7 mouse cellular contexts compared by ENCODE assay signal in the genomic region with DNA sequence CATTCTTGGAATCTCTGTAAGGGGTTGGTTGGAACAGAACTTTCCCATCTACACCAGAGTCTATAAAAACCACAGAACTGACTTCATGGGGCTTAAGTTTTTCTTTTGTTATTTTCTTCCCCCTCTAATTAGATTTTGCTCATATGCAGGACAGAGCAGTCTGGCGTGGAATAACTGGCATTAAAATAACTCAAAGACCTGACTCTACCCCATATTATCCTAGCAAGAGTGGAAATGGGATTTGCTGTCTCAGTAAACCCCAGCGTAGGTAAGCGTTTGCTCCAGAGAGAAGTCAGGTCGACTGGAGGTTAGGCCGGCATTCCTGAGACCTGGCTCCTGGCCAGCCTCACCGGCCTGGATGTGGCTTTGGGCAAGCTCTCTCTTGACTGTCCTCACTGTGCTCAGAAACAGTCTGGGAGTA.
DNase-seq lines count a peak whose midpoint lies in the region; ATAC-seq lines count a peak whose summit lies in the region.

No protein-coding gene starts in this region.

- no peaks in the 10 kb centered on the region for H3K36me3 ChIP-seq in kidney, embryonic 15.5 days
- no peaks in the 10 kb centered on the region for H3K36me3 ChIP-seq in midbrain, embryonic 10.5 days

- peak; percentile 23 for DNase-seq in kidney, adult 11 months
- peak; percentile 49 to 72 for DNase-seq in cerebellum, postnatal 25 days
- peak; percentile 67 for DNase-seq in heart, postnatal 4 days
- peak; percentile 33 for DNase-seq in lung, postnatal 14 days
- DNase-seq in midbrain, embryonic 10.5 days (ENCODE audit: low spot score) = no peak
- DNase-seq in layer of hippocampus, adult 18-20 months (ENCODE audit: low spot score in 2 of 2) = no peak

- no peak for ATAC-seq in kidney, embryonic 15.5 days (replicated peaks; ENCODE audit: low FRiP score)

- H3K4me3 ChIP-seq in kidney, embryonic 15.5 days (replicated peaks) = no peak overlapping the region
- H3K4me3 ChIP-seq in midbrain, embryonic 10.5 days = no peak overlapping the region

- no peak overlapping the region for H3K9ac ChIP-seq in kidney, embryonic 15.5 days

- no peak overlapping the region for H3K4me2 ChIP-seq in kidney, embryonic 15.5 days

- peaks cover 5% of the 10 kb centered on the region; the same call in 1 of the 2 replicates for H3K4me1 ChIP-seq in kidney, embryonic 15.5 days
- H3K4me1 ChIP-seq in midbrain, embryonic 10.5 days = no peaks in the 10 kb centered on the region

- H3K9me3 ChIP-seq in kidney, embryonic 15.5 days (replicated peaks) = no peaks in the 10 kb centered on the region
- no peaks in the 10 kb centered on the region for H3K9me3 ChIP-seq in midbrain, embryonic 10.5 days (replicated peaks)

- WGBS in kidney, embryonic 15.5 days = 45% methylated on average over 6 of the region's 6 CpGs
- 91% methylated on average over 6 of the region's 6 CpGs for WGBS in midbrain, embryonic 10.5 days

- no peaks in the 10 kb centered on the region for H3K27me3 ChIP-seq in kidney, embryonic 15.5 days
- H3K27me3 ChIP-seq in midbrain, embryonic 10.5 days (ENCODE audit: low read depth, poor library complexity, severe bottlenecking) = no peaks in the 10 kb centered on the region

- H3K27ac ChIP-seq in kidney, embryonic 15.5 days = no peak overlapping the region
- no peak overlapping the region for H3K27ac ChIP-seq in midbrain, embryonic 10.5 days (replicated peaks)

Comparison
In these comparisons a context has a peak if more than half of its experiments do, and no peak if none do; other contexts are left out.
1. DNase-seq: peak in kidney, adult 11 months (single experiment), cerebellum, postnatal 25 days (2 of 2), heart, postnatal 4 days (single experiment) and lung, postnatal 14 days (single experiment); none in midbrain, embryonic 10.5 days (single experiment) and layer of hippocampus, adult 18-20 months (0 of 2).